Mouse (Mus musculus) telencephalon, adult 2 months (tissue): ENCODE results near the gene Usp20.

ENCODE experiments used
- DNase-seq: peaks from one replicate; pipeline ENCODE4 v3.0.0-alpha.2; 2011; ENCODE audit warnings: low read depth, low spot score

Gene Usp20

GRCm38 (mm10) chr2:30985111-30986020 is 3.3 kb downstream of the Usp20 start:
- no peak for DNase-seq

GRCm38 (mm10) chr2:30990221-30990620 is 8.1 kb downstream of the Usp20 start:
- DNase-seq = no peak

- no peak for DNase-seq
Observed at GRCm38 (mm10) chr2:30994853-30995252, 12.8 kb downstream of the Usp20 start.

- no peak for DNase-seq
Observed at GRCm38 (mm10) chr2:30995432-30995996, 13.4 kb downstream of the Usp20 start.

- no peak for DNase-seq
Observed at GRCm38 (mm10) chr2:30998443-30999260, 16.6 kb downstream of the Usp20 start.

- no peak for DNase-seq
Observed at GRCm38 (mm10) chr2:31002857-31003256, 20.8 kb downstream of the Usp20 start.

- no peak for DNase-seq
Observed at GRCm38 (mm10) chr2:31005453-31005852, 23.4 kb downstream of the Usp20 start.

- DNase-seq = no peak
Observed at GRCm38 (mm10) chr2:31006434-31006833, 24.4 kb downstream of the Usp20 start.

GRCm38 (mm10) chr2:31007208-31007607 is 25.1 kb downstream of the Usp20 start:
- no peak for DNase-seq

- no peak for DNase-seq
Observed at GRCm38 (mm10) chr2:31013371-31014120, 31.5 kb downstream of the Usp20 start.

GRCm38 (mm10) chr2:31017625-31018317 is 35.7 kb downstream of the Usp20 start:
- no peak for DNase-seq

- DNase-seq = no peak
Observed at GRCm38 (mm10) chr2:31018519-31018918, 36.4 kb downstream of the Usp20 start.

- DNase-seq = no peak
Observed at GRCm38 (mm10) chr2:31019011-31019410, 36.9 kb downstream of the Usp20 start.

GRCm38 (mm10) chr2:31020202-31020601 is 38.1 kb downstream of the Usp20 start:
- DNase-seq = no peak

- DNase-seq = no peak
Observed at GRCm38 (mm10) chr2:31023940-31024339, 41.9 kb downstream of the Usp20 start.

GRCm38 (mm10) chr2:31024618-31025370 is 42.7 kb downstream of the Usp20 start:
- DNase-seq = no peak

GRCm38 (mm10) chr2:31025458-31025857 is 43.4 kb downstream of the Usp20 start:
- DNase-seq = no peak

GRCm38 (mm10) chr2:31026642-31027041 is 44.6 kb downstream of the Usp20 start:
- DNase-seq = no peak

GRCm38 (mm10) chr2:31031972-31032371 is 49.9 kb downstream of the Usp20 start:
- no peak for DNase-seq

GRCm38 (mm10) chr2:31036811-31037210 is 54.7 kb downstream of the Usp20 start:
- no peak for DNase-seq
